Mouse (Mus musculus) layer of hippocampus, postnatal 10 days (tissue): ENCODE results near the gene Plcd1. TPM values are rescaled to one million over a fixed set of nuclear protein-coding genes. Genes with fewer than 3 reads are reported as not detected.
A peak's percentile ranks its signal among the peaks of the same experiment; 100 is the strongest.

Experiments
- DNase-seq, 2 experiments: peaks; one replicate each; pipeline ENCODE4 v3.0.0; 2021; ENCODE audit warnings: low spot score in 2 of 2
- total RNA-seq, 2 experiments: library from RNA; stranded (reverse); gene quantifications; 2 replicates each; pipeline ENCODE4 v1.2.3; 2021

Plcd1 gene
- total RNA-seq, 2 experiments from 2014 or later: 10.8 to 12.1 TPM

GRCm38 (mm10) chr9:119055336-119055735 is 38.0 kb downstream of the Plcd1 start:
- DNase-seq: no peak

- no peak for DNase-seq
These were observed 39.2 kb downstream of the Plcd1 start for GRCm38 (mm10) chr9:119053964-119054576.

- DNase-seq: no peak
These were observed 41.0 kb downstream of the Plcd1 start, which contains the start of gene Vill for GRCm38 (mm10) chr9:119052154-119052944. TSS of gene Vill (plus strand) at chr9:119052778.

GRCm38 (mm10) chr9:119051158-119051557 is 42.1 kb downstream of the Plcd1 start:
- no peak for DNase-seq

- DNase-seq: no peak
These were observed 45.0 kb downstream of the Plcd1 start for GRCm38 (mm10) chr9:119048182-119048903.

GRCm38 (mm10) chr9:119040101-119040775 is 53.1 kb downstream of the Plcd1 start:
- peak in 1 of 2 experiments; percentile 36 for DNase-seq

GRCm38 (mm10) chr9:119038574-119038973 is 54.7 kb downstream of the Plcd1 start:
- no peak for DNase-seq

GRCm38 (mm10) chr9:119037076-119037730 is 56.1 kb downstream of the Plcd1 start:
- DNase-seq: no peak

- peak in 1 of 2 experiments; percentile 39 for DNase-seq
These were observed 57.5 kb downstream of the Plcd1 start for GRCm38 (mm10) chr9:119035836-119036235.

- DNase-seq: no peak
These were observed 58.3 kb downstream of the Plcd1 start for GRCm38 (mm10) chr9:119034676-119035665.

- DNase-seq: no peak
These were observed 59.2 kb downstream of the Plcd1 start for GRCm38 (mm10) chr9:119034069-119034468.

GRCm38 (mm10) chr9:119033111-119033921 is 60.0 kb downstream of the Plcd1 start:
- peak in 1 of 2 experiments; percentile 28 for DNase-seq

- DNase-seq: no peak
These were observed 60.8 kb downstream of the Plcd1 start for GRCm38 (mm10) chr9:119032538-119032937.

- no peak for DNase-seq
These were observed 61.5 kb downstream of the Plcd1 start for GRCm38 (mm10) chr9:119031772-119032171.

- no peak for DNase-seq
These were observed 62.3 kb downstream of the Plcd1 start for GRCm38 (mm10) chr9:119031038-119031437.

- peak; percentile 73 to 79 for DNase-seq
These were observed 63.7 kb downstream of the Plcd1 start for GRCm38 (mm10) chr9:119029568-119029967.

- DNase-seq: no peak
These were observed 64.8 kb downstream of the Plcd1 start for GRCm38 (mm10) chr9:119028226-119029195.
